Mouse (Mus musculus) myocyte (in vitro differentiated cells): ENCODE measurements around the gene Mgarp. TPM values are rescaled to one million over a fixed set of nuclear protein-coding genes. Genes with fewer than 3 reads are reported as not detected.

Experiments used
- H3K27me3 ChIP-seq: one replicate; pipeline ENCODE4 v1.6.1; 2011; ENCODE audit not compliant: control insufficient read depth, insufficient read depth, insufficient read length
- H3K36me3 ChIP-seq: one replicate; pipeline ENCODE4 v1.6.1; 2011; ENCODE audit not compliant: control insufficient read depth, insufficient read depth
- H3K4me2 ChIP-seq: one replicate; pipeline ENCODE4 v1.6.1; 2011; ENCODE audit warnings: low read depth, control low read depth
- H3K4me3 ChIP-seq: one replicate; pipeline ENCODE4 v1.5.1; 2011; ENCODE audit warnings: mild to moderate bottlenecking, control low read depth, moderate library complexity
- H3K79me2 ChIP-seq: one replicate; pipeline ENCODE4 v1.6.1; 2011; ENCODE audit not compliant: control insufficient read depth, insufficient read depth
- H3ac ChIP-seq: one replicate; pipeline ENCODE4 v1.6.1; 2011; ENCODE audit not compliant: control insufficient read depth, insufficient read length
- CEBPB ChIP-seq: IDR thresholded peaks from 2 replicates; pipeline ENCODE4 v1.6.1; 2011; ENCODE audit warnings: mild to moderate bottlenecking, moderate library complexity; ENCODE audit not compliant: poor library complexity, insufficient read depth, severe bottlenecking
- E2F4 ChIP-seq: IDR thresholded peaks from one replicate; pipeline ENCODE4 v1.6.1; 2011; ENCODE audit warnings: mild to moderate bottlenecking, control low read depth, moderate library complexity; ENCODE audit not compliant: insufficient read depth
- MAX ChIP-seq: IDR thresholded peaks from one replicate; pipeline ENCODE4 v1.6.1; 2011; ENCODE audit warnings: low read depth, mild to moderate bottlenecking, control low read depth
- MYOD1 ChIP-seq, 3 experiments: IDR thresholded peaks; one replicate each; pipeline ENCODE4 v1.6.1; 2011; ENCODE audit warnings: control low read depth in 2 of 3, low read depth in 2 of 3, mild to moderate bottlenecking in 2 of 3, moderate library complexity in 1 of 3; ENCODE audit not compliant: insufficient read length in 2 of 3, control insufficient read depth in 1 of 3
- MYOG ChIP-seq, 3 experiments: IDR thresholded peaks; one replicate each; pipeline ENCODE4 v1.6.1; 2011; ENCODE audit warnings: control low read depth in 2 of 3, low read depth in 2 of 3, mild to moderate bottlenecking in 2 of 3; ENCODE audit not compliant: insufficient read length in 2 of 3, control insufficient read depth in 1 of 3, insufficient read depth in 1 of 3
- POLR2A ChIP-seq: IDR thresholded peaks from one replicate; pipeline ENCODE4 v1.6.1; 2011; ENCODE audit warnings: low read depth, mild to moderate bottlenecking, control low read depth, moderate library complexity; ENCODE audit not compliant: insufficient read length
- POLR2AphosphoS2 ChIP-seq: IDR thresholded peaks from one replicate; pipeline ENCODE4 v1.6.1; 2011; ENCODE audit warnings: low read depth, control low read depth; ENCODE audit not compliant: insufficient read length
- REST ChIP-seq: IDR thresholded peaks from one replicate; pipeline ENCODE4 v1.6.1; 2011; ENCODE audit warnings: mild to moderate bottlenecking, control low read depth, moderate library complexity; ENCODE audit not compliant: insufficient read depth, insufficient read length
- SRF ChIP-seq: IDR thresholded peaks from one replicate; pipeline ENCODE4 v1.6.1; 2011; ENCODE audit warnings: low read depth; ENCODE audit not compliant: control insufficient read depth, insufficient read length
- TCF12 ChIP-seq: IDR thresholded peaks from one replicate; pipeline ENCODE4 v1.6.1; 2011; ENCODE audit warnings: mild to moderate bottlenecking, control low read depth; ENCODE audit not compliant: poor library complexity, insufficient read depth, severe bottlenecking
- TCF3 ChIP-seq: IDR thresholded peaks from one replicate; pipeline ENCODE4 v1.6.1; 2011; ENCODE audit warnings: low read depth, control low read depth; ENCODE audit not compliant: insufficient read length
- USF1 ChIP-seq: IDR thresholded peaks from one replicate; pipeline ENCODE4 v1.6.1; 2011; ENCODE audit warnings: low read depth, mild to moderate bottlenecking, control low read depth, moderate library complexity
- polyA plus RNA-seq: library from polyadenylated mRNA; unstranded; fragments of >200 nt; fragmentation: generic; extraction: Trizol; gene quantifications from one replicate; pipeline ENCODE4 v1.2.1, GENCODE M21; 2012; ENCODE audit warnings: missing spikeins

The Mgarp gene
- polyA plus RNA-seq, 1 experiment: 0.88 TPM

DNA sequence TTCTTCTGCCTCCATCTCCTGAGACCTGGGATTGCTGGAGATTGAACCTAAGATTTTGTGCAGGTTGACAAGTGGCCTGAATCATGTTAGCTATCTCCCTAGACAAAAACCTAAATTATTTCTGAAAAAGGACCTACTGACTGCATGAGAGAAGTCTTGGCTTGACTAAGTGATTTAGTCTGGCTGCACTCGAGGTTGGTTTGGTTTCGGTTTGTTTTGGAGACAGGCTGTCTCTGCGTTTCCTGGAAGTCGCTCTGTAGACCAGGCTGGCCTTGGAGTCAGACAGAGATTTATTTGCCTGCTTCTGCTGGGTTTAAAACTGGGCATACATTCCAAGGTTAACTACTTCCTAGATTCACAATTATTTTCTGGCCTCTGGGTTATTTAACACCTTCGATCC, 23.7 kb downstream of the Mgarp start:
- H3K27me3 ChIP-seq: no peaks in the 10 kb centered on the region
- H3K4me3 ChIP-seq: no peak overlapping the region
- no peaks in the 10 kb centered on the region for H3K36me3 ChIP-seq
- H3ac ChIP-seq: no peak overlapping the region
- H3K4me2 ChIP-seq: peak overlapping the region; percentile 72
- no peak for TF ChIP-seq MYOD1 (IDR thresholded peaks at IDR 0.05; ENCODE audit: control insufficient read depth in 1 of 3, insufficient read length in 2 of 3, low read depth in 2 of 3)
- no peak for TF ChIP-seq SRF
- TF ChIP-seq MYOG (IDR thresholded peaks at IDR 0.05; ENCODE audit: control insufficient read depth in 1 of 3, insufficient read depth in 1 of 3, insufficient read length in 2 of 3, low read depth in 2 of 3): no peak
- no peak for TF ChIP-seq REST
- no peak for TF ChIP-seq POLR2AphosphoS2
- no peak for TF ChIP-seq POLR2A
- TF ChIP-seq CEBPB: no peak
- TF ChIP-seq USF1: no peak
- TF ChIP-seq TCF12: no peak
- TF ChIP-seq TCF3: no peak
- TF ChIP-seq MAX: no peak
- no peak for TF ChIP-seq E2F4
- H3K79me2 ChIP-seq: no peaks in the 10 kb centered on the region

DNA sequence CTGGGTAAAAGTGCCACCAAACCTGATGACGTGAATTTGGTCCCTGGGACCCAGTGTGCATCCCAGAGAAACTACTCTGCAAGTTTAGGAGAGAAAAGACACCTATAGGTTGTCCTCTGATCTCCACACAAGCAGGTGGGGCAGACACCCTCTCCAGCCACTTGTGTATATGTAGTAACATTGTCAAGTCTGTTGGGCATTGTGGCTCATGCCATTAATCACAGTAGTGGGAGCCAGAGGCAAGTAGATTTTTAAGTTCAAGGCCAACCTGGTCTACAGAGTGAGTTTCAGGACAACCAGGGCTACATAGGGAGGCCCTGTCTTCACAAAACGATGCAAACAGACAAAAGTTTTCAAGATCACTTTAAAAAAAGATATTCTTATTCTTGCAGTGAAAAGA, 24.7 kb downstream of the Mgarp start:
- no peak overlapping the region for H3K4me2 ChIP-seq
- no peak overlapping the region for H3K4me3 ChIP-seq
- H3ac ChIP-seq: no peak overlapping the region
- no peaks in the 10 kb centered on the region for H3K36me3 ChIP-seq
- H3K27me3 ChIP-seq: no peaks in the 10 kb centered on the region
- TF ChIP-seq MYOD1 (IDR thresholded peaks at IDR 0.05; ENCODE audit: control insufficient read depth in 1 of 3, insufficient read length in 2 of 3, low read depth in 2 of 3): no peak
- no peak for TF ChIP-seq TCF3
- TF ChIP-seq POLR2AphosphoS2: no peak
- no peak for TF ChIP-seq TCF12
- H3K79me2 ChIP-seq: no peaks in the 10 kb centered on the region

DNA sequence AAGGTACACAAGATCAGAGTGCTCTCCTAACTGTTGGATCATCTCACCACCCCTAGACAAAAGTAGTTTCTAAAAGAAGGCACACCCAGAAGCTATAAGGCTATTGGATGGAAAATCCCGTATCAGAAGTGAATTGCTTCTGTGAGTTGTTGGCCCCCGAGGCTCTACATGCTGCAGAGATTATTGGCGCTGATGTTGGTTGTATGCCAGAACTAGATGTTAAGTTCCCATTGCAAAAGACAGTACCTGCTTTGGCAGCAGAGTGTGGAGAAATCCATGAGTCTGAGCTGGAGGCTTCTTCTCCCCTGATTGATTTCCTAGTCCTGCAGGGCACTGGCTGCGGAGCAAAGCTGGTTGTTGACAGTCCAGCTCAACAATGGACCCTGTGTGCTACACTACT, 28.5 kb downstream of the Mgarp start:
- Histone ChIP-seq H3K4me2 (no peak overlapping the region), H3K36me3 (no peaks in the 10 kb centered on the region), H3K27me3 (no peaks in the 10 kb centered on the region), H3ac (no peak overlapping the region), H3K4me3 (no peak overlapping the region), H3K79me2 (no peaks in the 10 kb centered on the region)
- no peak for TF ChIP-seq REST
- TF ChIP-seq MAX: no peak
- TF ChIP-seq MYOG (IDR thresholded peaks at IDR 0.05; ENCODE audit: control insufficient read depth in 1 of 3, insufficient read depth in 1 of 3, insufficient read length in 2 of 3, low read depth in 2 of 3): no peak
- TF ChIP-seq MYOD1 (IDR thresholded peaks at IDR 0.05; ENCODE audit: control insufficient read depth in 1 of 3, insufficient read length in 2 of 3, low read depth in 2 of 3): no peak
- no peak for TF ChIP-seq SRF
- TF ChIP-seq POLR2AphosphoS2: no peak
- no peak for TF ChIP-seq POLR2A

DNA sequence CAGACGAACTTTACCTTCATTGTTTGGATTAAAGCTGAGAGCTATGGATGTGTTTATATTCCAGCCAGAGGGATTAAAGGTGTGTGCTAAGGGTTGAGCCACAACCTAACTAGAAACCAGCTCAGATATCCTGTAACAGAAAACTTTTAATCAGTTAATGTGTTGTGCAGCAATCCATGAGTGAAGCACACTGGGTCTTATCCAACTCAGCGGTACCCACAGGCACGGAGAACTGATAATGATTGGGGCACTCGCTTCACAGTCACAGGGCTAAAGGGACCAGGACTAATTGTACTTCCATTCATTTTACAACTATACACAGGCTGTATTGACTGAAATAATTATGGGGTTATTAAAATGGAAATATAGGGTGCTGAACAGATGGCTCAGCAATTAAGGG, 29.6 kb downstream of the Mgarp start:
- no peak overlapping the region for H3ac ChIP-seq
- H3K4me3 ChIP-seq: no peak overlapping the region
- TF ChIP-seq MYOD1 (IDR thresholded peaks at IDR 0.05; ENCODE audit: control insufficient read depth in 1 of 3, insufficient read length in 2 of 3, low read depth in 2 of 3): no peak
- no peak for TF ChIP-seq TCF3
- TF ChIP-seq POLR2AphosphoS2: no peak
- TF ChIP-seq POLR2A: no peak
- H3K79me2 ChIP-seq: no peaks in the 10 kb centered on the region
- H3K36me3 ChIP-seq: no peaks in the 10 kb centered on the region
- H3K27me3 ChIP-seq: no peaks in the 10 kb centered on the region
- no peak overlapping the region for H3K4me2 ChIP-seq

DNA sequence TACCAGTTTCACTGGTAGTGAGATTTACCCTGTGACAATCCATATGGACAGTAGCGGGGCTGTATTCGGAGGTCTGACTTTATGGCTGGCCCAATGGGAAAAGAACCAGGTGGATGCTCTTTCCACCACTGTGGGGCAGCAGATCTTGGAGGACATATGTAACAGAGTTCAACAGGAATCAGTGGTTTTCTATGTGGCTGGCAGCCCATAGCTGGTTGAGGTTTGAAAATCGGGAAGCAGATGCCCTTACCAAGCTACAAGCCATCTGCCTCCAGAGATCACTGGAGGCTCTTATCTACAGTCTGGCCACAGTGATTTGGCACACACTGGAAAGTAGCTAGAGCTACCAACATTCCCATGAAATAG, 31.0 kb downstream of the Mgarp start:
- H3K4me3 ChIP-seq: peak overlapping the region; percentile 13
- H3K4me2 ChIP-seq: peak overlapping the region; percentile 91
- H3K36me3 ChIP-seq: no peaks in the 10 kb centered on the region
- no peak overlapping the region for H3ac ChIP-seq
- TF ChIP-seq USF1 (no peak), POLR2AphosphoS2 (no peak), TCF3 (no peak), MYOD1 (IDR thresholded peaks at IDR 0.05; ENCODE audit: control insufficient read depth in 1 of 3, insufficient read length in 2 of 3, low read depth in 2 of 3) (no peak), POLR2A (no peak), CEBPB (no peak), TCF12 (no peak), MAX (no peak), MYOG (IDR thresholded peaks at IDR 0.05; ENCODE audit: control insufficient read depth in 1 of 3, insufficient read depth in 1 of 3, insufficient read length in 2 of 3, low read depth in 2 of 3) (no peak), E2F4 (no peak), REST (no peak), SRF (no peak)
- H3K27me3 ChIP-seq: no peaks in the 10 kb centered on the region
- H3K79me2 ChIP-seq: no peaks in the 10 kb centered on the region
